Mouse (Mus musculus) olfactory bulb, adult 2 months (tissue): ENCODE results near the gene Bud13.

ENCODE experiments used
- CTCF ChIP-seq: fragments of 200-500 bp; IDR thresholded peaks from 2 replicates; pipeline ENCODE4 v1.5.1; 2012; ENCODE audit warnings: low read depth, mild to moderate bottlenecking, low read length, moderate library complexity; ENCODE audit not compliant: insufficient read depth
- POLR2A ChIP-seq: fragments of 200-500 bp; IDR thresholded peaks from 2 replicates; pipeline ENCODE4 v1.6.1; 2012; ENCODE audit warnings: mild to moderate bottlenecking, low read depth, low read length, moderate library complexity; ENCODE audit not compliant: insufficient read depth

DNA sequence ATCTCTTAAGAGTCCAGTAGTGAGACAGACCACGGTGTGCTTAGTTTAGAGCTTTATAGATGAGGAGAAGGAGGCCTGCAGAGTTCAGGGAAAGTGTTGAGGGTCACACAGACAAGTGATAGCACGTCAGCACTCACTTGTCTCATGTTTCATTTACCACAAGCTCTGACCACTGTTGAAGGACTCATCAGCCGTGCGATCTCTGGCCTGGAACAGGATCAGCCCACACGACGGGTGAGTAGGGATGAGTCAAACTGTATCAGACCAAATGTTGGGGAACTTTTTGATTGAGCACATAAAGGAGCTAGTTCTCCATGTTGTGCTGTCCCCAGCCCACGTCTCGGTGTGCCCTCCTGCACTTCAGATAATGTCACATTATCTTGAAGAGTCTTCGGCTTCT, 8.3 kb upstream of the Bud13 start:
- no peak for TF ChIP-seq CTCF
- no peak for TF ChIP-seq POLR2A
